Mouse (Mus musculus) embryonic facial prominence, embryonic 15.5 days (tissue): ENCODE data around the gene Igsf3. TPM values are rescaled to one million over a fixed set of nuclear protein-coding genes. Genes with fewer than 3 reads are reported as not detected.

Experiments
- ATAC-seq: fragments of 200-750 bp; cut with Nextera tagmentation; 2 replicates; pipeline ENCODE4 v1.8.0; 2017; ENCODE audit warnings: low read depth, moderate TSS enrichment; ENCODE audit not compliant: insufficient number of reproducible peaks, low FRiP score, low TSS enrichment
- H3K27ac ChIP-seq: fragments of 300-500 bp; sonication (generic); replicated peaks from 2 replicates; pipeline ENCODE4 v1.5.1; 2015; ENCODE audit warnings: mild to moderate bottlenecking, inconsistent platforms
- H3K27me3 ChIP-seq: fragments of 300-500 bp; sonication (generic); 2 replicates; pipeline ENCODE4 v1.6.1; 2015; ENCODE audit warnings: inconsistent platforms
- H3K36me3 ChIP-seq: fragments of 300-500 bp; sonication (generic); 2 replicates; pipeline ENCODE4 v1.6.1; 2015; ENCODE audit warnings: mild to moderate bottlenecking, inconsistent platforms
- H3K4me1 ChIP-seq: fragments of 300-500 bp; sonication (generic); 2 replicates; pipeline ENCODE4 v1.6.1; 2015; ENCODE audit warnings: inconsistent platforms
- H3K4me2 ChIP-seq: fragments of 300-500 bp; sonication (generic); replicated peaks from 2 replicates; pipeline ENCODE4 v1.6.1; 2015; ENCODE audit warnings: mild to moderate bottlenecking, inconsistent platforms
- H3K4me3 ChIP-seq: fragments of 300-500 bp; sonication (generic); replicated peaks from 2 replicates; pipeline ENCODE4 v1.5.1; 2015; ENCODE audit warnings: mild to moderate bottlenecking, inconsistent platforms
- H3K9ac ChIP-seq: fragments of 300-500 bp; sonication (generic); 2 replicates; pipeline ENCODE4 v1.6.1; 2015; ENCODE audit warnings: inconsistent platforms
- H3K9me3 ChIP-seq: fragments of 300-500 bp; sonication (generic); replicated peaks from 2 replicates; pipeline ENCODE4 v1.6.1; 2016; ENCODE audit warnings: inconsistent platforms
- WGBS: fragments of 180-500 bp; shearing (Covaris S2); methylation state at CpG from one replicate; pipeline ENCODE4 v1.1.7; 2015; 5-methylcytosine and 5-hydroxymethylcytosine counted together
- polyA plus RNA-seq: library from polyadenylated mRNA; unstranded; fragments of >200 nt; fragmentation: Nextera tagmentation; extraction: Ambion mirVana; gene quantifications from 2 replicates; pipeline ENCODE4 v1.2.1, GENCODE M21; 2015

The Igsf3 gene
- polyA plus RNA-seq, 1 experiment from 2014 or later, result 76.1 TPM

GRCm38 (mm10) chr3:101460618-101461017 lies 83.7 kb downstream of the Igsf3 start:
- Histone ChIP-seq H3K27ac (peak overlapping the region; percentile 84; the same call in 1 of the 2 replicates), H3K4me1 (peaks cover 20% of the 10 kb centered on the region), H3K9ac (no peak overlapping the region), H3K27me3 (no peaks in the 10 kb centered on the region), H3K4me2 (no peak overlapping the region), H3K4me3 (no peak overlapping the region), H3K36me3 (peaks cover 49% of the 10 kb centered on the region), H3K9me3 (peaks cover 5% of the 10 kb centered on the region; the same call in 1 of the 2 replicates)
- ATAC-seq, result no peak
- 56% methylated on average over 7 of the region's 7 CpGs for WGBS

GRCm38 (mm10) chr3:101461046-101461445 lies 84.2 kb downstream of the Igsf3 start:
- H3K4me3 ChIP-seq, result no peak overlapping the region
- H3K9ac ChIP-seq, result no peak overlapping the region
- peak overlapping the region; percentile 84 for H3K27ac ChIP-seq
- no peak overlapping the region for H3K4me2 ChIP-seq
- ATAC-seq, result no peak
- H3K36me3 ChIP-seq, result peaks cover 47% of the 10 kb centered on the region
- peaks cover 20% of the 10 kb centered on the region for H3K4me1 ChIP-seq
- H3K9me3 ChIP-seq, result peaks cover 5% of the 10 kb centered on the region; the same call in 1 of the 2 replicates
- 74% methylated on average over 7 of the region's 7 CpGs for WGBS
- no peaks in the 10 kb centered on the region for H3K27me3 ChIP-seq

GRCm38 (mm10) chr3:101461816-101462215 lies 84.9 kb downstream of the Igsf3 start:
- peaks cover 40% of the 10 kb centered on the region for H3K36me3 ChIP-seq
- no peak overlapping the region for H3K4me3 ChIP-seq
- WGBS, result 16% methylated on average over 8 of the region's 8 CpGs
- H3K9me3 ChIP-seq, result peaks cover 5% of the 10 kb centered on the region; the same call in 1 of the 2 replicates
- H3K4me2 ChIP-seq, result 0 out of 2 replicates have a peak overlapping the region, but pooled peaks have one; percentile 12
- peak overlapping the region; percentile 84 for H3K27ac ChIP-seq
- peaks cover 20% of the 10 kb centered on the region for H3K4me1 ChIP-seq
- no peaks in the 10 kb centered on the region for H3K27me3 ChIP-seq
- no peak overlapping the region for H3K9ac ChIP-seq
- no peak for ATAC-seq

GRCm38 (mm10) chr3:101462294-101462693 lies 85.4 kb downstream of the Igsf3 start:
- H3K27ac ChIP-seq, result peak overlapping the region; percentile 84
- H3K9ac ChIP-seq, result no peak overlapping the region
- WGBS, result 23% methylated on average over 5 of the region's 5 CpGs
- no peaks in the 10 kb centered on the region for H3K27me3 ChIP-seq
- H3K4me1 ChIP-seq, result peaks cover 20% of the 10 kb centered on the region
- peaks cover 35% of the 10 kb centered on the region for H3K36me3 ChIP-seq
- H3K4me2 ChIP-seq, result no peak overlapping the region
- ATAC-seq, result peak; percentile 60; the same call in 1 of the 2 replicates
- H3K9me3 ChIP-seq, result peaks cover 5% of the 10 kb centered on the region; the same call in 1 of the 2 replicates
- H3K4me3 ChIP-seq, result no peak overlapping the region

GRCm38 (mm10) chr3:101463491-101463890 lies 86.6 kb downstream of the Igsf3 start:
- no peak for ATAC-seq
- H3K27me3 ChIP-seq, result no peaks in the 10 kb centered on the region
- H3K4me2 ChIP-seq, result no peak overlapping the region
- WGBS, result 87% methylated on average over 3 of the region's 3 CpGs
- peaks cover 5% of the 10 kb centered on the region; the same call in 1 of the 2 replicates for H3K9me3 ChIP-seq
- no peak overlapping the region for H3K27ac ChIP-seq
- peaks cover 31% of the 10 kb centered on the region for H3K4me1 ChIP-seq
- no peak overlapping the region for H3K4me3 ChIP-seq
- H3K9ac ChIP-seq, result no peak overlapping the region
- peaks cover 23% of the 10 kb centered on the region for H3K36me3 ChIP-seq

GRCm38 (mm10) chr3:101469675-101470074 lies 92.8 kb downstream of the Igsf3 start:
- Histone ChIP-seq H3K9ac (no peak overlapping the region), H3K4me1 (peaks cover 20% of the 10 kb centered on the region), H3K27me3 (no peaks in the 10 kb centered on the region), H3K4me3 (no peak overlapping the region), H3K9me3 (no peaks in the 10 kb centered on the region), H3K36me3 (no peaks in the 10 kb centered on the region), H3K27ac (no peak overlapping the region), H3K4me2 (no peak overlapping the region)
- WGBS, result 75% methylated on average over 9 of the region's 9 CpGs
- ATAC-seq, result no peak

- no peak overlapping the region for H3K4me2 ChIP-seq
- H3K4me1 ChIP-seq, result peaks cover 20% of the 10 kb centered on the region
- H3K9me3 ChIP-seq, result no peaks in the 10 kb centered on the region
- ATAC-seq, result no peak
- 21% methylated on average over 4 of the region's 4 CpGs for WGBS
- no peak overlapping the region for H3K9ac ChIP-seq
- no peaks in the 10 kb centered on the region for H3K27me3 ChIP-seq
- no peak overlapping the region for H3K4me3 ChIP-seq
- no peak overlapping the region for H3K27ac ChIP-seq
- no peaks in the 10 kb centered on the region for H3K36me3 ChIP-seq
Measured at GRCm38 (mm10) chr3:101471881-101472280, 95.0 kb downstream of the Igsf3 start.

- no peak overlapping the region for H3K9ac ChIP-seq
- no peaks in the 10 kb centered on the region for H3K36me3 ChIP-seq
- no peak overlapping the region for H3K27ac ChIP-seq
- no peak overlapping the region for H3K4me2 ChIP-seq
- H3K27me3 ChIP-seq, result no peaks in the 10 kb centered on the region
- no peak for ATAC-seq
- H3K9me3 ChIP-seq, result no peaks in the 10 kb centered on the region
- WGBS, result 90% methylated on average over 6 of the region's 6 CpGs
- H3K4me1 ChIP-seq, result no peaks in the 10 kb centered on the region
- H3K4me3 ChIP-seq, result no peak overlapping the region
Measured at GRCm38 (mm10) chr3:101481951-101482350, 105.1 kb downstream of the Igsf3 start.

GRCm38 (mm10) chr3:101483256-101483983 lies 106.5 kb downstream of the Igsf3 start:
- Histone ChIP-seq H3K9ac (no peak overlapping the region), H3K4me3 (no peak overlapping the region), H3K4me2 (no peak overlapping the region), H3K27ac (no peak overlapping the region), H3K27me3 (no peaks in the 10 kb centered on the region), H3K9me3 (no peaks in the 10 kb centered on the region), H3K4me1 (no peaks in the 10 kb centered on the region), H3K36me3 (no peaks in the 10 kb centered on the region)
- WGBS, result 65% methylated on average over 3 of the region's 3 CpGs
- no peak for ATAC-seq

- no peaks in the 10 kb centered on the region for H3K27me3 ChIP-seq
- H3K4me2 ChIP-seq, result no peak overlapping the region
- no peak overlapping the region for H3K27ac ChIP-seq
- no peak overlapping the region for H3K9ac ChIP-seq
- no peak for ATAC-seq
- 30% methylated on average over 4 of the region's 4 CpGs for WGBS
- H3K4me1 ChIP-seq, result no peaks in the 10 kb centered on the region
- H3K4me3 ChIP-seq, result no peak overlapping the region
- H3K36me3 ChIP-seq, result no peaks in the 10 kb centered on the region
- no peaks in the 10 kb centered on the region for H3K9me3 ChIP-seq
Measured at GRCm38 (mm10) chr3:101486054-101486765, 109.3 kb downstream of the Igsf3 start.

- no peak overlapping the region for H3K9ac ChIP-seq
- H3K4me3 ChIP-seq, result no peak overlapping the region
- ATAC-seq, result no peak
- H3K27me3 ChIP-seq, result no peaks in the 10 kb centered on the region
- H3K4me1 ChIP-seq, result no peaks in the 10 kb centered on the region
- H3K36me3 ChIP-seq, result no peaks in the 10 kb centered on the region
- 76% methylated on average over 5 of the region's 5 CpGs for WGBS
- no peak overlapping the region for H3K4me2 ChIP-seq
- no peak overlapping the region for H3K27ac ChIP-seq
- no peaks in the 10 kb centered on the region for H3K9me3 ChIP-seq
Measured at GRCm38 (mm10) chr3:101487436-101487835, 110.6 kb downstream of the Igsf3 start.
